ENCODE assay signal across 12 mouse cellular contexts in genomic region chr11:117678740-117679139, GRCm38 (mm10). TPM values are rescaled to one million over a fixed set of nuclear protein-coding genes. Genes with fewer than 3 reads are reported as not detected.
DNase-seq lines count a peak whose midpoint lies in the region; ATAC-seq and TF ChIP-seq lines count a peak whose summit lies in the region.
"Had no signal": no experiment of that assay in that cellular context is flagged by ENCODE, and none has a peak within 500 bp of the region (broad histone marks: within the 10 kb centered on the region; RNA-seq: fewer than 3 reads in every experiment).

No protein-coding gene starts in this region.

- TF ChIP-seq CTCF in heart, postnatal 0 days (IDR thresholded peaks at IDR 0.05; ENCODE audit: low read depth) = peak; percentile 44
- peak; percentile 62 for TF ChIP-seq CTCF in lung, postnatal 0 days (IDR thresholded peaks at IDR 0.05)

- H3K27me3 ChIP-seq in heart, postnatal 0 days (ENCODE audit: control insufficient read depth, insufficient read depth, low read length) = no peaks in the 10 kb centered on the region
- no peaks in the 10 kb centered on the region for H3K27me3 ChIP-seq in lung, postnatal 0 days (replicated peaks; ENCODE audit: insufficient read depth, low read length)
- H3K27me3 ChIP-seq: lung, embryonic 15.5 days; neural tube, embryonic 13.5 days had no signal

- H3K4me2 ChIP-seq in heart, postnatal 0 days (ENCODE audit: low read depth, low read length) = no peak overlapping the region
- no peak overlapping the region for H3K4me2 ChIP-seq in lung, postnatal 0 days (replicated peaks; ENCODE audit: low read depth, low read length)
- H3K4me2 ChIP-seq: lung, embryonic 15.5 days; neural tube, embryonic 13.5 days had no signal

- H3K4me1 ChIP-seq in heart, postnatal 0 days (ENCODE audit: control insufficient read depth, insufficient read depth) = peaks cover 19% of the 10 kb centered on the region
- H3K4me1 ChIP-seq in lung, postnatal 0 days (ENCODE audit: insufficient read depth, low read depth, low read length) = no peaks in the 10 kb centered on the region

- H3K27ac ChIP-seq in heart, postnatal 0 days (ENCODE audit: low read depth) = no peak overlapping the region
- H3K27ac ChIP-seq in lung, postnatal 0 days (ENCODE audit: low read length) = no peak overlapping the region
- H3K27ac ChIP-seq: hindbrain, embryonic 10.5 days; lung, embryonic 15.5 days; neural tube, embryonic 13.5 days had no signal

- intact Hi-C loops in heart, postnatal 14 days (cut with DNase I) = no loop called here

- no peak for DNase-seq in heart, postnatal 0 days (ENCODE audit: low spot score)
- DNase-seq in heart, postnatal 14 days = no peak
- DNase-seq in lung, postnatal 0 days (ENCODE audit: low spot score) = peak; percentile 26
- no peak for DNase-seq in lung, postnatal 10 days
- DNase-seq in ES-CJ7 (ENCODE audit: low read depth, low spot score) = peak; percentile 40
- peak; percentile 50 for DNase-seq in induced T-regulatory cell, adult 2 months (ENCODE audit: low read depth)
- DNase-seq in right cerebral cortex, postnatal 10 days (ENCODE audit: low spot score in 2 of 2) = no peak
- no peak for DNase-seq in layer of hippocampus, postnatal 36 days
- DNase-seq: gastrocnemius, postnatal 25 days had no signal

- no peak for ATAC-seq in heart, postnatal 0 days (ENCODE audit: insufficient read depth, low read depth)
- no peak for ATAC-seq in lung, postnatal 0 days

- no peaks in the 10 kb centered on the region for H3K9me3 ChIP-seq in heart, postnatal 0 days (replicated peaks; ENCODE audit: control insufficient read depth, low read length)
- H3K9me3 ChIP-seq in lung, postnatal 0 days (ENCODE audit: low read length) = no peaks in the 10 kb centered on the region
- H3K9me3 ChIP-seq: lung, embryonic 15.5 days; neural tube, embryonic 13.5 days had no signal

- TF ChIP-seq EP300 in heart, postnatal 0 days (IDR thresholded peaks at IDR 0.05; ENCODE audit: low read depth) = no peak
- no peak for TF ChIP-seq EP300 in lung, postnatal 0 days (IDR thresholded peaks at IDR 0.05)

- H3K9ac ChIP-seq in heart, postnatal 0 days (replicated peaks; ENCODE audit: low read depth, low read length) = no peak overlapping the region
- H3K9ac ChIP-seq in lung, postnatal 0 days (replicated peaks; ENCODE audit: low read depth) = no peak overlapping the region
- H3K9ac ChIP-seq: lung, embryonic 15.5 days; neural tube, embryonic 13.5 days had no signal

- no peak overlapping the region for H3K4me3 ChIP-seq in heart, postnatal 0 days (ENCODE audit: low read depth, low read length)
- no peak overlapping the region for H3K4me3 ChIP-seq in lung, postnatal 0 days (ENCODE audit: low read depth, low read length)
- H3K4me3 ChIP-seq: hindbrain, embryonic 10.5 days; lung, embryonic 15.5 days; neural tube, embryonic 13.5 days had no signal

- 38% methylated on average over 2 of the region's 2 CpGs for WGBS in heart, postnatal 0 days
- WGBS in lung, postnatal 0 days = 40% methylated on average over 2 of the region's 2 CpGs

- no peaks in the 10 kb centered on the region; the same call in 1 of the 2 replicates for H3K36me3 ChIP-seq in heart, postnatal 0 days (replicated peaks; ENCODE audit: control insufficient read depth, insufficient read depth, low read length)
- no peaks in the 10 kb centered on the region for H3K36me3 ChIP-seq in lung, postnatal 0 days (ENCODE audit: insufficient read depth, low read length)
- H3K36me3 ChIP-seq: lung, embryonic 15.5 days; neural tube, embryonic 13.5 days had no signal

RNA-seq across cellular contexts. Expression of gene Tnrc6c, which starts 24.7 kb away (rescaled TPM):
- total RNA-seq in heart, postnatal 0 days (2014; rRNA removed; ENCODE audit: low replicate concordance) = 24.2 and 24.4 TPM in 2 replicates
- polyA plus RNA-seq in heart, postnatal 0 days (2015; fragmentation: Nextera tagmentation; extraction: Ambion mirVana) = 6.2 and 6.8 TPM in 2 replicates
- total RNA-seq in heart, postnatal 14 days (2021) = 10 to 100 TPM; 36.2 to 36.5 TPM
- polyA plus RNA-seq in lung, postnatal 0 days (2015; fragmentation: Nextera tagmentation; extraction: Ambion mirVana) = 8.9 and 9.8 TPM in 2 replicates
- total RNA-seq in layer of hippocampus, postnatal 36 days (2021) = 10 to 100 TPM; 67.5 to 75.6 TPM

Comparison
In these comparisons a context has a peak if more than half of its experiments do, and no peak if none do; other contexts are left out.
1. DNase-seq: peak in lung, postnatal 0 days (single experiment), ES-CJ7 (single experiment) and induced T-regulatory cell, adult 2 months (single experiment); none in heart, postnatal 0 days (single experiment), heart, postnatal 14 days (0 of 2), lung, postnatal 10 days (single experiment), right cerebral cortex, postnatal 10 days (0 of 2) and layer of hippocampus, postnatal 36 days (0 of 2).